22 mouse cellular contexts compared by ENCODE assay signal in the genomic region with DNA sequence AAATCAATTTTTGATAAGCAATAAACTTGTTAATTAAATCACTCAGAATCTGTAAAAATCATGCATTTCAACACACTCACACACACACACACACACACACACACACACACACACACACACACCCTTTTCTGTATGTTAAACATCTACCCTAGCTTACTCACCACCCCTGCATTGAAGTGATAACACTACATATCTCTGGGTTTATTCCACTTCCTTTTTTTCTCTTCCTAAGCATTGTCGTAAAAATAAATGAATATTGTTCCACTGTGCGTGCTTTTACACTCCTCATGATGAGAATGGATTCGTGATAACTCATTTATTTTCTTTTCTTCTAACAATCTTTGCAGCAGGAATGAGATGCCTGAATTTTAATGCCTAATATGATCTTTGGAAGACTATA.
DNase-seq lines count a peak whose midpoint lies in the region; ATAC-seq lines count a peak whose summit lies in the region.
"Had no signal": no experiment of that assay in that cellular context is flagged by ENCODE, and none has a peak within 500 bp of the region (broad histone marks: within the 10 kb centered on the region; RNA-seq: fewer than 3 reads in every experiment).

No protein-coding gene starts in this region.

- peak; percentile 41 to 53 for DNase-seq in cerebellum, postnatal 10 days
- DNase-seq in cerebellum, postnatal 36 days: no peak
- no peak for DNase-seq in neural tube, embryonic 10.5 days (ENCODE audit: extremely low spot score, low spot score)
- no peak for DNase-seq in lung, postnatal 36 days
- no peak for DNase-seq in c-Kit-positive CD71-positive TER-119-positive erythroid progenitor cells, embryonic 14.5 days (ENCODE audit: low spot score)
- DNase-seq: adrenal gland, postnatal 14 days; embryo, embryonic 11 days; gastrocnemius, adult 2 months; gastrocnemius, postnatal 25 days; heart, adult 11 months; heart, postnatal 36 days; kidney, adult 11 months had no signal

- no peak overlapping the region for H3K9ac ChIP-seq in neural tube, embryonic 15.5 days (replicated peaks)
- H3K9ac ChIP-seq: embryonic facial prominence, embryonic 15.5 days; heart, embryonic 13.5 days had no signal

- 33% methylated on average over 3 of the region's 3 CpGs for WGBS in neural tube, embryonic 15.5 days

- H3K9me3 ChIP-seq in neural tube, embryonic 15.5 days (replicated peaks): no peaks in the 10 kb centered on the region
- H3K9me3 ChIP-seq: embryonic facial prominence, embryonic 15.5 days; forebrain, embryonic 10.5 days; heart, embryonic 13.5 days had no signal

- no peak overlapping the region for H3K4me2 ChIP-seq in neural tube, embryonic 15.5 days
- H3K4me2 ChIP-seq: embryonic facial prominence, embryonic 15.5 days; heart, embryonic 13.5 days had no signal

- H3K27me3 ChIP-seq in neural tube, embryonic 15.5 days (replicated peaks): no peaks in the 10 kb centered on the region
- H3K27me3 ChIP-seq: embryonic facial prominence, embryonic 15.5 days; heart, embryonic 13.5 days had no signal

- H3K4me1 ChIP-seq in neural tube, embryonic 15.5 days: no peaks in the 10 kb centered on the region
- H3K4me1 ChIP-seq: embryonic facial prominence, embryonic 15.5 days; forebrain, embryonic 10.5 days; heart, embryonic 13.5 days had no signal

- no peak overlapping the region for H3K4me3 ChIP-seq in neural tube, embryonic 15.5 days (replicated peaks)
- H3K4me3 ChIP-seq: embryonic facial prominence, embryonic 15.5 days; erythroblast, embryonic 14.5 days; forebrain, embryonic 10.5 days; gastrocnemius, adult 2 months; heart, embryonic 13.5 days had no signal

- peak; percentile 24; the same call in 1 of the 2 replicates for ATAC-seq in neural tube, embryonic 15.5 days (ENCODE audit: low FRiP score)
- peak; percentile 98 for ATAC-seq in common myeloid progenitor, adult 5-6 weeks (replicated peaks; ENCODE audit: low read depth, poor library complexity, severe bottlenecking)
- ATAC-seq: activated CD4-positive, CD25-positive, alpha-beta regulatory T cell, adult 4 months; forebrain, embryonic 14.5 days; hindbrain, embryonic 16.5 days; Patski had no signal

- H3K27ac ChIP-seq in neural tube, embryonic 15.5 days (replicated peaks): no peak overlapping the region
- H3K27ac ChIP-seq: embryonic facial prominence, embryonic 15.5 days; forebrain, embryonic 10.5 days; gastrocnemius, adult 2 months; heart, embryonic 13.5 days had no signal

- no peaks in the 10 kb centered on the region for H3K36me3 ChIP-seq in neural tube, embryonic 15.5 days
- H3K36me3 ChIP-seq: embryonic facial prominence, embryonic 15.5 days; forebrain, embryonic 10.5 days; heart, embryonic 13.5 days had no signal

Comparison
In these comparisons a context has a peak if more than half of its experiments do, and no peak if none do; other contexts are left out.
1. DNase-seq: peak in cerebellum, postnatal 10 days (2 of 2); none in cerebellum, postnatal 36 days (0 of 2), neural tube, embryonic 10.5 days (single experiment), lung, postnatal 36 days (single experiment) and c-Kit-positive CD71-positive TER-119-positive erythroid progenitor cells, embryonic 14.5 days (single experiment).